Mouse (Mus musculus): ENCODE measurements around the gene Slc25a45.

DNA sequence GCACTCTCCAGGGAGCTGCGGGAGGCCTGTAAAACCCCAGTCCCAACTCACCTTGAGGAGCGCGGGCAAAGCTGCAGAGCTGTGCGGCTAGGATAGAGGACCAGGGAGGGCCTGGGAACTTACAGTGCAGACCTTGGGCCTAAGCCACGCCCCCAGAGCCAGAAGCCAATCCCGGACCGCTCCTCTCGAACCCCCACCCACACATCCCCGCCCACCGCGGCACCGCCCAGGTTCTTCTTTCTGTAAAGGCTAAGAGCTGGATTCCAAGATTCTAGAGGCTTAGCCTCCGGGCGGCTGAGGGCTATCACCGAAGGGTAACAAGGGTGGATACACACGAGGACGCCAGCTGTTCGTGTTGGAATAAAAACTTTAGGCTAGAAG is 47.1 kb downstream of the Slc25a45 start, which contains the start of gene Cdc42ep2:
- TF ChIP-seq CTCF (conservative IDR thresholded peaks at IDR 0.05; ENCODE audit: low read length) = no peak
- TF ChIP-seq POU5F1 (IDR thresholded peaks at IDR 0.05; ENCODE audit: borderline replicate concordance, low read length) = no peak
- no peak for TF ChIP-seq NANOG (IDR thresholded peaks at IDR 0.05; ENCODE audit: borderline replicate concordance, low read length)
